Mouse (Mus musculus) MEL (cell line): ENCODE results near the gene Stab1. TPM values are rescaled to one million over a fixed set of nuclear protein-coding genes. Genes with fewer than 3 reads are reported as not detected.

Experiments used
- DNase-seq: peaks from one replicate; pipeline ENCODE4 v3.0.0; 2011; ENCODE audit warnings: low read depth, low spot score
- H3K27ac ChIP-seq: 2 replicates; pipeline ENCODE4 v1.5.1; 2012; ENCODE audit warnings: low read depth, mild to moderate bottlenecking, control low read depth, low read length, moderate library complexity; ENCODE audit not compliant: control insufficient read depth
- H3K27me3 ChIP-seq, 2 experiments: fragments of 150-350 bp in 1 of 2; sonication (generic) in 1 of 2; 2 replicates each; pipeline ENCODE4 v1.6.1; 2012; ENCODE audit warnings: low read length in 2 of 2, mild to moderate bottlenecking in 2 of 2, improper control_type of control experiment in 1 of 2, moderate library complexity in 1 of 2; ENCODE audit not compliant: insufficient read depth in 2 of 2, control insufficient read depth in 1 of 2
- H3K36me3 ChIP-seq, 2 experiments: 2 replicates each; pipeline ENCODE4 v1.6.1; 2012 to 2014; ENCODE audit warnings: low read length in 2 of 2, improper control_type of control experiment in 1 of 2, inconsistent platforms in 1 of 2, mild to moderate bottlenecking in 1 of 2; ENCODE audit not compliant: insufficient read depth in 2 of 2, control insufficient read depth in 1 of 2
- H3K4me1 ChIP-seq, 2 experiments: fragments of 150-350 bp in 1 of 2; sonication (generic) in 1 of 2; 2 replicates each; pipeline ENCODE4 v1.6.1; 2012; ENCODE audit warnings: low read length in 2 of 2, improper control_type of control experiment in 1 of 2, mild to moderate bottlenecking in 1 of 2; ENCODE audit not compliant: insufficient read depth in 2 of 2, control insufficient read depth in 1 of 2
- H3K4me3 ChIP-seq, 2 experiments: fragments of 150-350 bp in 1 of 2; sonication (generic) in 1 of 2; 2 replicates each; pipeline ENCODE4 v1.5.1; 2012; ENCODE audit warnings: low read depth in 2 of 2, low read length in 2 of 2, mild to moderate bottlenecking in 2 of 2, moderate library complexity in 2 of 2, control low read depth in 1 of 2, improper control_type of control experiment in 1 of 2; ENCODE audit not compliant: control insufficient read depth in 1 of 2, insufficient read depth in 1 of 2
- H3K79me2 ChIP-seq: 2 replicates; pipeline ENCODE4 v1.6.1; 2012; ENCODE audit warnings: mild to moderate bottlenecking, low read length, moderate library complexity; ENCODE audit not compliant: control insufficient read depth, poor library complexity, insufficient read depth
- H3K9ac ChIP-seq: 2 replicates; pipeline ENCODE4 v1.6.1; 2012; ENCODE audit warnings: low read depth, mild to moderate bottlenecking, control low read depth, low read length, moderate library complexity; ENCODE audit not compliant: control insufficient read depth, poor library complexity, severe bottlenecking
- H3K9me3 ChIP-seq: fragments of 150-350 bp; sonication (generic); replicated peaks from 2 replicates; pipeline ENCODE4 v1.6.1; 2012; ENCODE audit warnings: mild to moderate bottlenecking, low read length, improper control_type of control experiment, moderate library complexity; ENCODE audit not compliant: insufficient read depth
- BHLHE40 ChIP-seq: IDR thresholded peaks from 2 replicates; pipeline ENCODE4 v1.6.1; 2012; ENCODE audit warnings: low read depth, mild to moderate bottlenecking, inconsistent platforms, low read length, improper control_type of control experiment, borderline replicate concordance
- CHD1 ChIP-seq: IDR thresholded peaks from 2 replicates; pipeline ENCODE4 v1.6.1; 2012; ENCODE audit warnings: low read depth, mild to moderate bottlenecking, inconsistent platforms, low read length, improper control_type of control experiment
- CHD2 ChIP-seq: IDR thresholded peaks from 2 replicates; pipeline ENCODE4 v1.6.1; 2011; ENCODE audit warnings: low read length, improper control_type of control experiment
- E2F4 ChIP-seq: IDR thresholded peaks from 2 replicates; pipeline ENCODE4 v1.6.1; 2011; ENCODE audit warnings: low read depth, low read length, improper control_type of control experiment, borderline replicate concordance
- ELF1 ChIP-seq: IDR thresholded peaks from 2 replicates; pipeline ENCODE4 v1.6.1; 2014; ENCODE audit warnings: low read depth, mild to moderate bottlenecking, inconsistent platforms, low read length, improper control_type of control experiment, moderate library complexity
- EP300 ChIP-seq, 2 experiments: IDR thresholded peaks; 2 replicates each; pipeline ENCODE4 v1.6.1; 2011; ENCODE audit warnings: improper control_type of control experiment in 2 of 2, low read length in 2 of 2, low read depth in 1 of 2, mild to moderate bottlenecking in 1 of 2
- ETS1 ChIP-seq: IDR thresholded peaks from 2 replicates; pipeline ENCODE4 v1.6.1; 2012; ENCODE audit warnings: low read depth, mild to moderate bottlenecking, inconsistent platforms, low read length, improper control_type of control experiment, moderate library complexity
- GABPA ChIP-seq: IDR thresholded peaks from 2 replicates; pipeline ENCODE4 v1.6.1; 2012; ENCODE audit warnings: low read depth, mild to moderate bottlenecking, inconsistent platforms, low read length, improper control_type of control experiment, moderate library complexity
- GATA1 ChIP-seq: IDR thresholded peaks from 2 replicates; pipeline ENCODE4 v1.6.1; 2011; ENCODE audit warnings: low read depth, low read length, improper control_type of control experiment
- KAT2A ChIP-seq: conservative IDR thresholded peaks from 2 replicates; pipeline ENCODE4 v1.6.1; 2012; ENCODE audit warnings: low read depth, low read length, improper control_type of control experiment, inconsistent platforms
- MAFK ChIP-seq: IDR thresholded peaks from 2 replicates; pipeline ENCODE4 v1.6.1; 2011; ENCODE audit warnings: low read depth, mild to moderate bottlenecking, low read length, improper control_type of control experiment, borderline replicate concordance
- MAX ChIP-seq: IDR thresholded peaks from 2 replicates; pipeline ENCODE4 v1.6.1; 2011; ENCODE audit warnings: low read length, improper control_type of control experiment
- MAZ ChIP-seq: IDR thresholded peaks from 2 replicates; pipeline ENCODE4 v1.6.1; 2012; ENCODE audit warnings: low read depth, mild to moderate bottlenecking, inconsistent platforms, low read length, improper control_type of control experiment
- MXI1 ChIP-seq: IDR thresholded peaks from 2 replicates; pipeline ENCODE4 v1.6.1; 2011; ENCODE audit warnings: mild to moderate bottlenecking, low read depth, low read length, improper control_type of control experiment
- MYB ChIP-seq: IDR thresholded peaks from 2 replicates; pipeline ENCODE4 v1.6.1; 2011; ENCODE audit warnings: mild to moderate bottlenecking, low read depth, low read length, improper control_type of control experiment
- MYC ChIP-seq: IDR thresholded peaks from 2 replicates; pipeline ENCODE4 v1.6.1; 2011; ENCODE audit warnings: low read depth, mild to moderate bottlenecking, low read length, improper control_type of control experiment, moderate library complexity
- NELFE ChIP-seq: IDR thresholded peaks from 2 replicates; pipeline ENCODE4 v1.6.1; 2011; ENCODE audit warnings: low read depth, low read length, improper control_type of control experiment
- NRF1 ChIP-seq: IDR thresholded peaks from 2 replicates; pipeline ENCODE4 v1.6.1; 2014; ENCODE audit warnings: low read depth, mild to moderate bottlenecking, inconsistent platforms, low read length, improper control_type of control experiment, moderate library complexity; ENCODE audit not compliant: poor library complexity, insufficient read depth, severe bottlenecking
- POLR2AphosphoS5 ChIP-seq: IDR thresholded peaks from 2 replicates; pipeline ENCODE4 v1.6.1; 2012; ENCODE audit warnings: low read depth, borderline replicate concordance, mild to moderate bottlenecking, inconsistent platforms, low read length, moderate library complexity, mixed read lengths
- RAD21 ChIP-seq: IDR thresholded peaks from 2 replicates; pipeline ENCODE4 v1.6.1; 2011; ENCODE audit warnings: mild to moderate bottlenecking, low read depth, low read length, improper control_type of control experiment
- SIN3A ChIP-seq: IDR thresholded peaks from 2 replicates; pipeline ENCODE4 v1.6.1; 2012; ENCODE audit warnings: low read length, improper control_type of control experiment, inconsistent platforms
- SMC3 ChIP-seq: IDR thresholded peaks from 2 replicates; pipeline ENCODE4 v1.6.1; 2011; ENCODE audit warnings: low read depth, low read length, improper control_type of control experiment
- TAL1 ChIP-seq: IDR thresholded peaks from 2 replicates; pipeline ENCODE4 v1.6.1; 2012; ENCODE audit warnings: mild to moderate bottlenecking, inconsistent platforms, low read length, moderate library complexity, mixed read lengths
- TBP ChIP-seq: IDR thresholded peaks from 2 replicates; pipeline ENCODE4 v1.8.0; 2011; ENCODE audit warnings: low read depth, low read length, improper control_type of control experiment
- USF1 ChIP-seq: IDR thresholded peaks from 2 replicates; pipeline ENCODE4 v1.6.1; 2014; ENCODE audit warnings: low read depth, mild to moderate bottlenecking, inconsistent platforms, low read length, improper control_type of control experiment, moderate library complexity
- ZC3H11A ChIP-seq: IDR thresholded peaks from 2 replicates; pipeline ENCODE4 v1.6.1; 2012; ENCODE audit warnings: low read depth, mild to moderate bottlenecking, inconsistent platforms, low read length, improper control_type of control experiment
- ZKSCAN1 ChIP-seq: IDR thresholded peaks from 2 replicates; pipeline ENCODE4 v1.6.1; 2012; ENCODE audit warnings: low read depth, mild to moderate bottlenecking, inconsistent platforms, low read length, improper control_type of control experiment, moderate library complexity
- ZMIZ1 ChIP-seq: IDR thresholded peaks from 2 replicates; pipeline ENCODE4 v1.6.1; 2012; ENCODE audit warnings: low read depth, mild to moderate bottlenecking, inconsistent platforms, low read length, improper control_type of control experiment, moderate library complexity
- ZNF384 ChIP-seq: IDR thresholded peaks from 2 replicates; pipeline ENCODE4 v1.6.1; 2012; ENCODE audit warnings: low read depth, mild to moderate bottlenecking, inconsistent platforms, low read length, improper control_type of control experiment
- polyA plus RNA-seq, 2 experiments: library from polyadenylated mRNA; stranded (reverse) in 1 of 2; unstranded in 1 of 2; fragments of >175 nt in 1 of 2; fragments of >200 nt in 1 of 2; gene quantifications; 2 replicates each; pipeline versions ENCODE4 v1.2.1 to v1.2.4; 2012; ENCODE audit warnings: low replicate concordance in 2 of 2, low read depth in 1 of 2; ENCODE audit not compliant: insufficient read length in 2 of 2, insufficient read depth in 1 of 2, missing spikeins in 1 of 2
- total RNA-seq: library from RNA; depleted of rRNA; stranded (reverse); fragments of 300-350 nt; gene quantifications from 2 replicates; pipeline ENCODE4 v1.2.3, GENCODE M21; 2012

The Stab1 gene
- total and polyA plus RNA-seq, 3 experiments = 0.15 to 0.40 TPM; not detected in 1

DNA sequence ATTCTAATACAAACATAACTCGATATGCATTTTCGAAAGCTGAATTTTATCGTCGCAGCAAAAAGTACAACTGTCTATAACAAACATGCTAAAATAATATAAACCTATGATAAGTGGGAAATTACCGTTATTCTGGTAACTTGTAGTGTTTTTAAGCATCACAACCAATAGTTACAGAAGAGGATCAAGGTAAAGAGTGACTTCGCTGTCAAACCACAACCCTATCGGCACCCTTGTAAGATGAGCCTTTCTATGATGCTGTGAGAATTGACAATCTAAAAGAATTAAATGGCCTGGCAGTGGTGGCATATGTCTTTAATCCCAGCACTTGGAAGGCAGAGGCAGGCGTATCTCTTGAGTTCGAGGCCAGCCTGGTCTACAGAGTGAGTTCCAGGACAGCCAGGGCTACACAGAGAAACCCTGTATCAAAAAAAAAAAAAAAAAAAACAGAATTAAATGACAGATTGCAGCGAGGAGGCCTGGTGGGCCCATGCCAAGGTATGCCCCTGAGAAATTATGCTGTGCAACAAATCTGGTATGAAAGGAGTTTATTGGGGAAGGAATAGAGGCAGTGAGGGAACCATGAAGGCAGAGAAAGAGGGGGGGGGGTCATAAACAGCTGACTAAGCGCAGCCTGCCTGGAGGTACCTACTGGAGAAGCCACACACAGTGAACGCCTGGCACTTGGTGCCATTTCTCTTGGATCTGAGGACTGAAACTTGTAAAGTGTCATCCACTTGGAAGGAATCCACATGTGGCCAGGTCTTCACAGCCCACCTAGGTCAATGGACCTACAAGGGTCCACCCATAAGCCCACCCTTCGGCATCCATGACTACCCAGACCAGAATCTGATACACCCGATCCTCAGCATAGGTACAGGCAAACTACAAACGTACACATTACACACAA is 38.9 kb downstream of the Stab1 start:
- peaks cover 0 to 10% of the 10 kb centered on the region in 2 experiments; a peak in 3 of 4 replicates for H3K36me3 ChIP-seq
- H3K4me1 ChIP-seq = peaks cover 3 to 42% of the 10 kb centered on the region in 2 experiments
- peak; percentile 68 for DNase-seq
- peaks cover 29% of the 10 kb centered on the region for H3K79me2 ChIP-seq
- H3K9me3 ChIP-seq = no peaks in the 10 kb centered on the region
- H3K9ac ChIP-seq = peak overlapping the region; percentile 60
- peak overlapping the region; percentile 58 for H3K27ac ChIP-seq
- H3K4me3 ChIP-seq = peak overlapping the region; percentile 69 to 87
- no peak for TF ChIP-seq NELFE
- no peak for TF ChIP-seq CHD1
- no peak; the same call in none of the 2 replicates for TF ChIP-seq SIN3A
- no peak for TF ChIP-seq ELF1
- no peak for TF ChIP-seq SMC3
- no peak for TF ChIP-seq TAL1
- no peak for TF ChIP-seq GATA1
- no peak for TF ChIP-seq MYB
- peak; percentile 76 for TF ChIP-seq ZNF384
- no peak for TF ChIP-seq NRF1
- TF ChIP-seq MAX = peak; percentile 20; the same call in 1 of the 2 replicates
- TF ChIP-seq MAFK = no peak
- TF ChIP-seq E2F4 = 0 out of 2 replicates have a peak, but pooled peaks have one; percentile 17
- no peak for TF ChIP-seq BHLHE40
- no peak for TF ChIP-seq POLR2AphosphoS5
- peak; percentile 94 for TF ChIP-seq ZKSCAN1
- TF ChIP-seq, all 39 proteins: peak for 4
- no peaks in the 10 kb centered on the region for H3K27me3 ChIP-seq

DNA sequence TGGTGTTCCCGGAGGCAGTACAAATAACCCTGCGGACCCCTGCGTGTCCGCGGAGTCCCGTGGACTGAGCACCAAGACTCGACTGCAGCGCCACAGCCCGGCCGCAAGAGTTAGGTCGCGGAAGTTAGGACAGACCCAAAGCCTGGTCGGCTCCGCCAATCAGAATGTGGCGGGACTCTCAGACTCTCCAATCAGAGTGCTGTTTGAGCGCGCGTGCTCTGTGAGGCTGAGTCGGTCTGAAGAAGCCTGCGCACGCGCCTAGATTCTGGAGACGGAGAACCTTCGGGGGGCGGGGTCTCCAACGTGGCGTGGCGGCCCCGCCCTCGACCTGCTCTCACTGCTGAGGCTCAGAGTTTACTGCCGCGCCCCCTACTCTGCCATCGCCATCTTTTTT is 39.6 kb downstream of the Stab1 start, which contains the start of gene Smim4:
Gene Smim4 (minus strand): TSS at position 131 of the 394 bp plus-strand sequence.
- Histone ChIP-seq H3K36me3 (peaks cover 4 to 10% of the 10 kb centered on the region in 2 experiments), H3K9me3 (no peaks in the 10 kb centered on the region), H3K9ac (peak within 1 kb of the TSS; percentile 90), H3K27me3 (no peaks in the 10 kb centered on the region), H3K27ac (peak within 1 kb of the TSS; percentile 74), H3K4me3 (peak within 1 kb of the TSS; percentile 87 to 90), H3K79me2 (peaks cover 29% of the 10 kb centered on the region), H3K4me1 (peaks cover 3 to 42% of the 10 kb centered on the region in 2 experiments)
- peak; percentile 99 for DNase-seq
- TF ChIP-seq MAZ (peak; percentile 61; the same call in 1 of the 2 replicates), NRF1 (peak; percentile 99; the same call in 1 of the 2 replicates), CHD2 (no peak), MAFK (no peak), ETS1 (no peak), SIN3A (peak; percentile 74; the same call in 1 of the 2 replicates), EP300 (IDR thresholded peaks at IDR 0.05; ENCODE audit: low read depth in 1 of 2, low read length in 2 of 2) (0 out of 4 replicates have a peak, but pooled peaks of 1 of the 2 experiments have one; percentile 2), TBP (peak; percentile 73), MXI1 (peak; percentile 52; the same call in 1 of the 2 replicates), ZC3H11A (no peak), MYB (no peak), MYC (no peak; the same call in 1 of the 2 replicates), GABPA (no peak), KAT2A (no peak), ZKSCAN1 (no peak), USF1 (peak; percentile 85), NELFE (peak; percentile 86), ZMIZ1 (0 out of 2 replicates have a peak, but pooled peaks have one; percentile 50), RAD21 (peak; percentile 3)
